Mouse (Mus musculus): ENCODE results near the gene Zbtb16.

- no peak for TF ChIP-seq POLR2A (IDR thresholded peaks at IDR 0.05; ENCODE audit: insufficient read length, low read depth)
- no peak for TF ChIP-seq SRF (IDR thresholded peaks at IDR 0.05; ENCODE audit: control insufficient read depth, insufficient read length, low read depth)
- TF ChIP-seq POLR2AphosphoS2 (IDR thresholded peaks at IDR 0.05; ENCODE audit: insufficient read length, low read depth): no peak
- no peak for TF ChIP-seq CEBPB (IDR thresholded peaks at IDR 0.05; ENCODE audit: insufficient read depth, poor library complexity, severe bottlenecking)
- no peak for TF ChIP-seq MYOD1 (IDR thresholded peaks at IDR 0.05; ENCODE audit: control insufficient read depth in 1 of 3, insufficient read length in 2 of 3, low read depth in 2 of 3)
- no peak for TF ChIP-seq USF1 (IDR thresholded peaks at IDR 0.05; ENCODE audit: low read depth)
- no peak for TF ChIP-seq MYOG (IDR thresholded peaks at IDR 0.05; ENCODE audit: control insufficient read depth in 1 of 3, insufficient read depth in 1 of 3, insufficient read length in 2 of 3, low read depth in 2 of 3)
- no peak for TF ChIP-seq TCF12 (IDR thresholded peaks at IDR 0.05; ENCODE audit: insufficient read depth, poor library complexity, severe bottlenecking)
- TF ChIP-seq MAX (IDR thresholded peaks at IDR 0.05; ENCODE audit: low read depth): no peak
- no peak for TF ChIP-seq REST (IDR thresholded peaks at IDR 0.05; ENCODE audit: insufficient read depth, insufficient read length)
Observed at GRCm38 (mm10) chr9:48736361-48737209, 99.4 kb downstream of the Zbtb16 start.
